Mouse (Mus musculus) forebrain, postnatal 0 days (tissue): Measurements from ENCODE around the gene Trmo. TPM values are rescaled to one million over a fixed set of nuclear protein-coding genes. Genes with fewer than 3 reads are reported as not detected.
A peak's percentile ranks its signal among the peaks of the same experiment; 100 is the strongest.

Experiments used
- ATAC-seq: fragments of 200-750 bp; cut with Nextera tagmentation; 2 replicates; pipeline ENCODE4 v1.8.0; 2017; ENCODE audit warnings: mild to moderate bottlenecking, moderate library complexity
- DNase-seq: peaks from one replicate; pipeline ENCODE4 v3.0.0-alpha.2; 2015
- H3K27ac ChIP-seq: fragments of 300-500 bp; sonication (generic); 2 replicates; pipeline ENCODE4 v1.5.1; 2014; ENCODE audit warnings: low read depth, mild to moderate bottlenecking, antibody characterized with exemption, low read length, moderate library complexity, mixed read lengths
- H3K27me3 ChIP-seq: fragments of 300-500 bp; sonication (generic); 2 replicates; pipeline ENCODE4 v1.6.1; 2014; ENCODE audit warnings: mild to moderate bottlenecking, low read length, mixed read lengths; ENCODE audit not compliant: insufficient read depth
- H3K36me3 ChIP-seq: fragments of 300-500 bp; sonication (generic); 2 replicates; pipeline ENCODE4 v1.6.1; 2014; ENCODE audit warnings: mild to moderate bottlenecking, moderate library complexity; ENCODE audit not compliant: insufficient read depth
- H3K4me1 ChIP-seq: fragments of 300-500 bp; sonication (generic); 2 replicates; pipeline ENCODE4 v1.6.1; 2014; ENCODE audit warnings: antibody characterized with exemption; ENCODE audit not compliant: insufficient read depth
- H3K4me2 ChIP-seq: fragments of 300-500 bp; sonication (generic); 2 replicates; pipeline ENCODE4 v1.6.1; 2014; ENCODE audit warnings: low read depth, mild to moderate bottlenecking, moderate library complexity
- H3K4me3 ChIP-seq: fragments of 300-500 bp; sonication (generic); 2 replicates; pipeline ENCODE4 v1.5.1; 2014; ENCODE audit warnings: low read depth, low read length, mixed read lengths
- H3K9ac ChIP-seq: fragments of 300-500 bp; sonication (generic); 2 replicates; pipeline ENCODE4 v1.6.1; 2014; ENCODE audit warnings: mild to moderate bottlenecking
- H3K9me3 ChIP-seq: fragments of 300-500 bp; sonication (generic); 2 replicates; pipeline ENCODE4 v1.6.1; 2016; ENCODE audit warnings: low read length
- CTCF ChIP-seq: sonication (generic); IDR thresholded peaks from 2 replicates; pipeline ENCODE4 v1.5.1; 2016; ENCODE audit warnings: antibody characterized with exemption, control low read depth, low read depth
- WGBS: fragments of 180-500 bp; shearing (Covaris S2); extraction: QIAGEN DNeasy Blood & Tissue Kit; methylation state at CpG from one replicate; pipeline ENCODE4 v1.1.7; 2014; 5-methylcytosine and 5-hydroxymethylcytosine counted together
- polyA plus RNA-seq: library from polyadenylated mRNA; unstranded; fragments of >200 nt; fragmentation: Nextera tagmentation; extraction: Ambion mirVana; gene quantifications from 2 replicates; pipeline ENCODE4 v1.2.1, GENCODE M21; 2015
- total RNA-seq: library from RNA; depleted of rRNA; stranded (reverse); fragments of >200 nt; gene quantifications from 2 replicates; pipeline ENCODE4 v1.2.3, GENCODE M21; 2014

Gene Trmo
- total and polyA plus RNA-seq, 2 experiments from 2014 or later: 6.5 to 9.0 TPM

- Histone ChIP-seq H3K9me3 (no peaks in the 10 kb centered on the region), H3K9ac (peak overlapping the region; percentile 31; the same call in 1 of the 2 replicates), H3K4me3 (peak overlapping the region; percentile 9; the same call in 1 of the 2 replicates), H3K4me1 (0 out of 2 replicates have a peak, but pooled peaks cover 3% of the 10 kb centered on the region), H3K27me3 (no peaks in the 10 kb centered on the region; the same call in none of the 2 replicates), H3K4me2 (peak overlapping the region; percentile 44), H3K27ac (no peak overlapping the region), H3K36me3 (no peaks in the 10 kb centered on the region; the same call in 1 of the 2 replicates)
- no peak for TF ChIP-seq CTCF
- WGBS: 5% methylated on average over 19 of the region's 19 CpGs
- ATAC-seq (peak; percentile 61), DNase-seq (peak; percentile 44)
Observed at GRCm38 (mm10) chr4:46371030-46371429, 18.2 kb downstream of the Trmo start.

GRCm38 (mm10) chr4:46370406-46370805 is 18.8 kb downstream of the Trmo start:
- H3K4me2 ChIP-seq: no peak overlapping the region
- H3K9me3 ChIP-seq: no peaks in the 10 kb centered on the region
- no peak for TF ChIP-seq CTCF
- H3K36me3 ChIP-seq: no peaks in the 10 kb centered on the region
- WGBS: 49% methylated on average over 6 of the region's 6 CpGs
- no peak overlapping the region for H3K27ac ChIP-seq
- H3K27me3 ChIP-seq: no peaks in the 10 kb centered on the region; the same call in none of the 2 replicates
- ATAC-seq: no peak
- H3K9ac ChIP-seq: no peak overlapping the region
- no peak for DNase-seq
- 0 out of 2 replicates have a peak, but pooled peaks cover 3% of the 10 kb centered on the region for H3K4me1 ChIP-seq
- H3K4me3 ChIP-seq: no peak overlapping the region

- Histone ChIP-seq H3K4me1 (no peaks in the 10 kb centered on the region), H3K36me3 (no peaks in the 10 kb centered on the region), H3K9me3 (no peaks in the 10 kb centered on the region), H3K27me3 (no peaks in the 10 kb centered on the region; the same call in none of the 2 replicates), H3K4me3 (no peak overlapping the region), H3K4me2 (no peak overlapping the region), H3K27ac (no peak overlapping the region), H3K9ac (no peak overlapping the region)
- ATAC-seq (no peak), DNase-seq (no peak)
- peak; percentile 22; the same call in 1 of the 2 replicates for TF ChIP-seq CTCF
- WGBS: 65% methylated on average over 4 of the region's 4 CpGs
Observed at GRCm38 (mm10) chr4:46369070-46369469, 20.2 kb downstream of the Trmo start.

- H3K4me3 ChIP-seq: no peak overlapping the region
- H3K4me1 ChIP-seq: no peaks in the 10 kb centered on the region
- H3K4me2 ChIP-seq: no peak overlapping the region
- H3K9ac ChIP-seq: no peak overlapping the region
- DNase-seq (no peak), ATAC-seq (peak; percentile 25; the same call in 1 of the 2 replicates)
- H3K27me3 ChIP-seq: no peaks in the 10 kb centered on the region; the same call in none of the 2 replicates
- no peak for TF ChIP-seq CTCF
- WGBS: 3% methylated on average over 12 of the region's 12 CpGs
- H3K36me3 ChIP-seq: no peaks in the 10 kb centered on the region
- H3K9me3 ChIP-seq: no peaks in the 10 kb centered on the region
- no peak overlapping the region for H3K27ac ChIP-seq
Observed at GRCm38 (mm10) chr4:46367487-46367959, 21.7 kb downstream of the Trmo start.

- TF ChIP-seq CTCF: peak; percentile 22; the same call in 1 of the 2 replicates
- Histone ChIP-seq H3K27me3 (no peaks in the 10 kb centered on the region; the same call in 1 of the 2 replicates), H3K9me3 (no peaks in the 10 kb centered on the region), H3K9ac (no peak overlapping the region), H3K4me2 (no peak overlapping the region), H3K4me3 (no peak overlapping the region), H3K4me1 (no peaks in the 10 kb centered on the region), H3K36me3 (no peaks in the 10 kb centered on the region), H3K27ac (no peak overlapping the region)
- 86% methylated on average over 2 of the region's 2 CpGs for WGBS
- DNase-seq (no peak), ATAC-seq (no peak)
Observed at GRCm38 (mm10) chr4:46364360-46364759, 24.9 kb downstream of the Trmo start.

GRCm38 (mm10) chr4:46361258-46361657 is 28.0 kb downstream of the Trmo start:
- no peaks in the 10 kb centered on the region for H3K36me3 ChIP-seq
- ATAC-seq (no peak), DNase-seq (no peak)
- no peaks in the 10 kb centered on the region for H3K4me1 ChIP-seq
- no peak for TF ChIP-seq CTCF
- 72% methylated on average over 5 of the region's 5 CpGs for WGBS
- no peaks in the 10 kb centered on the region for H3K9me3 ChIP-seq
- H3K27me3 ChIP-seq: no peaks in the 10 kb centered on the region
- no peak overlapping the region for H3K4me2 ChIP-seq
- H3K27ac ChIP-seq: no peak overlapping the region
- no peak overlapping the region for H3K4me3 ChIP-seq
- H3K9ac ChIP-seq: no peak overlapping the region

GRCm38 (mm10) chr4:46359539-46360253 is 29.5 kb downstream of the Trmo start:
- TF ChIP-seq CTCF: no peak
- no peak for DNase-seq
- Histone ChIP-seq H3K9me3 (no peaks in the 10 kb centered on the region), H3K4me2 (no peak overlapping the region), H3K36me3 (no peaks in the 10 kb centered on the region), H3K27ac (no peak overlapping the region), H3K4me1 (no peaks in the 10 kb centered on the region), H3K27me3 (no peaks in the 10 kb centered on the region), H3K4me3 (no peak overlapping the region), H3K9ac (no peak overlapping the region)
- 78% methylated on average over 12 of the region's 12 CpGs for WGBS
- no peak for ATAC-seq
